Mouse (Mus musculus): ENCODE results near the gene Ffar3. TPM values are rescaled to one million over a fixed set of nuclear protein-coding genes. Genes with fewer than 3 reads are reported as not detected.

The Ffar3 gene
- total and polyA plus RNA-seq, 3 experiments, result not detected

DNA sequence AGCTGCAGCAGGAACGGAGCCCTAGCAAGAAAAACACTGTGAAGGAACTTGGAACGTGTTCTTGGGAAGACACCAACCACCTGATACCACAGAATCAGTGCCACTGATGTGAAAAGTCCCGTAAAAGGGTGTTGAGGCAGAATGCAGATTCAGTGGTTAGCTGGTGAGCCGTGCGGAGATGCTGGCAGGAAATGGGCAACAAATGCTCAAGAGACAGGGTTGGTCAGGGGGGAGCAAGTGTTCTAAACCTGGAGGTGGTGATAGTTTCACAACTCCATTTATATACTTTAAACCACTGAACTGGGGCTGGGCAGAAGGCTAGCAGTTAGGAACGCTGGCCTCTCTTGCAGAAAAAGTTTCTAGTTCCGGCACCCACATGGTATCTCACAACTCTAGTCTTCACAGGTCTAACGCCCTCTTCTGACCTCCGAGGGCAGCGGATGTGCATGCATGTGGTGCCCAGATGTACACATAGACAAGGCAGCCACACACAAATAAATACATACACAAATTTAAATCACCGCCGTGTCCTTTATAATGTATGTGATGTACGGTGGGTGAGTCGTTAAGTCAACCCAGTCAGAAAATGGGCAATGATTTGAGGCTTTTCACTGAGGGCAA, 31.7 kb upstream of the Ffar3 start:
- Histone ChIP-seq H3K27me3 (ENCODE audit: insufficient read depth, low read length) (peaks cover 3% of the 10 kb centered on the region; the same call in 1 of the 2 replicates), H3K4me3 (ENCODE audit: low read depth, low read length) (no peak overlapping the region), H3K36me3 (replicated peaks) (no peaks in the 10 kb centered on the region), H3K4me1 (ENCODE audit: insufficient read depth, low read depth, low read length) (no peaks in the 10 kb centered on the region), H3K9me3 (replicated peaks) (no peaks in the 10 kb centered on the region)
- ATAC-seq (ENCODE audit: extremely low read depth, insufficient number of reproducible peaks, low FRiP score, poor library complexity, severe bottlenecking) (no peak), DNase-seq (ENCODE audit: low spot score) (no peak)
- no peak for TF ChIP-seq GATA1 (IDR thresholded peaks at IDR 0.05; ENCODE audit: borderline replicate concordance, low read length)
- TF ChIP-seq GATA2 (IDR thresholded peaks at IDR 0.05; ENCODE audit: borderline replicate concordance, low read depth, low read length), result no peak
- no peak for TF ChIP-seq CTCF (IDR thresholded peaks at IDR 0.05; ENCODE audit: low read depth, low read length)
- no peak for TF ChIP-seq TAL1 (conservative IDR thresholded peaks at IDR 0.05; ENCODE audit: low read depth, low read length)
- no peak for TF ChIP-seq POLR2AphosphoS5 (IDR thresholded peaks at IDR 0.05; ENCODE audit: insufficient replicate concordance, low read depth, low read length)

DNA sequence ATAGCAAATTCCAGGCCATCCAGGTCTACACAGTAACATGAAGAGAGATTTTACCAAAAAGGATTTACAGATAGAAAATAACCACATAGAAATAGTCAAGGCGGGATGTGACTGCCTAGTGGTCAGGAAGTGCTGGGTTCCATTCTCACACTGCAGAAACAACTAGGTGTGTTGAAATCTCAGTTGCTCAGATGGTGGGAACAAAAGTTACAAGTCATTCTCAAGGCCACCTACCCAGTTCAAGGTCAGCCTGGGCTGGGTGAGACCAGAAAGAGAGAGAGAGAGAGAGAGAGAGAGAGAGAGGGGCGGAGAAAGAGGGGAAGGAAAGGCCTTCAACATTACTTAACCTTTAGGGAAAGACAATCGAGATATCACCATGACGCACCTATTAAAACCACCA, 30.9 kb upstream of the Ffar3 start:
- DNase-seq (ENCODE audit: low spot score) (no peak), ATAC-seq (ENCODE audit: extremely low read depth, insufficient number of reproducible peaks, low FRiP score, poor library complexity, severe bottlenecking) (no peak)
- Histone ChIP-seq H3K36me3 (replicated peaks) (no peaks in the 10 kb centered on the region), H3K4me1 (ENCODE audit: insufficient read depth, low read depth, low read length) (no peaks in the 10 kb centered on the region), H3K9me3 (replicated peaks) (no peaks in the 10 kb centered on the region), H3K4me3 (ENCODE audit: low read depth, low read length) (no peak overlapping the region), H3K27me3 (ENCODE audit: insufficient read depth, low read length) (no peaks in the 10 kb centered on the region)
- TF ChIP-seq POLR2AphosphoS5 (IDR thresholded peaks at IDR 0.05; ENCODE audit: insufficient replicate concordance, low read depth, low read length), result no peak
- no peak for TF ChIP-seq TAL1 (conservative IDR thresholded peaks at IDR 0.05; ENCODE audit: low read depth, low read length)
- TF ChIP-seq GATA2 (IDR thresholded peaks at IDR 0.05; ENCODE audit: borderline replicate concordance, low read depth, low read length), result no peak
- no peak for TF ChIP-seq GATA1 (IDR thresholded peaks at IDR 0.05; ENCODE audit: borderline replicate concordance, low read length)
- TF ChIP-seq CTCF (IDR thresholded peaks at IDR 0.05; ENCODE audit: low read depth, low read length), result no peak

DNA sequence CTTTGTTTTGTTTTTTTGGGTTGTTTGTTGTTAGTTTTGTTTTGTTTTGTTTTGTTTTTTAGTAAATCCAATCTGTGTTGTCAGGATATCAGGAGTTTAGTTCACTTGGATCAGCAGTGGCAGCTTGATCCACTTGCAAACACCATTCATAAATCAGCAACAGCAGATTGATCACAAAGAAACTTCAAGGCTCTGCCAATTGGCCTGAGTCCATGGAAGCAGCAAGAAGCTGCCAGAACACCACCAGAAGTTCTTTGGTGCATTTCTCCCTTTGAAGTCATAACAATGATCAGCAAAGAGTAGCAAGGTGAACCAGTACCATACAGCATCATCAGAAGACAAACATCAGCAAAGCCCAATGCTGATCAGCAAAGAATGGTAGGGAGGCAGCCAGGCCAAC, 28.1 kb upstream of the Ffar3 start:
- Histone ChIP-seq H3K36me3 (replicated peaks) (no peaks in the 10 kb centered on the region), H3K4me3 (ENCODE audit: low read depth, low read length) (no peak overlapping the region), H3K9me3 (replicated peaks) (no peaks in the 10 kb centered on the region), H3K4me1 (ENCODE audit: insufficient read depth, low read depth, low read length) (no peaks in the 10 kb centered on the region), H3K27me3 (ENCODE audit: insufficient read depth, low read length) (no peaks in the 10 kb centered on the region)
- no peak for TF ChIP-seq GATA1 (IDR thresholded peaks at IDR 0.05; ENCODE audit: borderline replicate concordance, low read length)
- TF ChIP-seq CTCF (IDR thresholded peaks at IDR 0.05; ENCODE audit: low read depth, low read length), result no peak
- no peak for TF ChIP-seq GATA2 (IDR thresholded peaks at IDR 0.05; ENCODE audit: borderline replicate concordance, low read depth, low read length)
- TF ChIP-seq POLR2AphosphoS5 (IDR thresholded peaks at IDR 0.05; ENCODE audit: insufficient replicate concordance, low read depth, low read length), result no peak
- ATAC-seq (ENCODE audit: extremely low read depth, insufficient number of reproducible peaks, low FRiP score, poor library complexity, severe bottlenecking) (no peak), DNase-seq (ENCODE audit: low spot score) (no peak)

DNA sequence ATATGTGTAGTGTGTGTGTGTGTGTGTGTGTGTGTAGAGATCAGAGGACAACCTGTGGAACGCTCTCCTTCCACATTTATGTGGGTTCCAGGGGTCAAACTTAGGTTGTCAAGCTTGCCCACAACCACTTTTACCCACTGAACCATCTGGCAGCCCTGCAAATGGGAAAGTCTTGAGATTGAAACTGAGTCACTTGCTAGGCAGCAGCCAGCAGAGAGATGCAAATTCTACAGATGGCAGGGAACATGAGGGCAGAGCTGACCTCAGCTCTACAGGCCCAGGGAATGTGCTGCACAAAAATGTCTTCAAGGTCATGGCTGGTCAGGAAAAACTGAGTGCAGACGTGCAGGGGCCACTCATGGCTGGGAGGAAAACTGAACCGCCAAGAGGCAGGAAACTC, 25.4 kb upstream of the Ffar3 start:
- TF ChIP-seq TAL1 (conservative IDR thresholded peaks at IDR 0.05; ENCODE audit: low read depth, low read length) (no peak), POLR2AphosphoS5 (IDR thresholded peaks at IDR 0.05; ENCODE audit: insufficient replicate concordance, low read depth, low read length) (no peak), GATA1 (IDR thresholded peaks at IDR 0.05; ENCODE audit: borderline replicate concordance, low read length) (no peak), GATA2 (IDR thresholded peaks at IDR 0.05; ENCODE audit: borderline replicate concordance, low read depth, low read length) (no peak), CTCF (IDR thresholded peaks at IDR 0.05; ENCODE audit: low read depth, low read length) (no peak)
- Histone ChIP-seq H3K27me3 (ENCODE audit: insufficient read depth, low read length) (no peaks in the 10 kb centered on the region), H3K36me3 (replicated peaks) (no peaks in the 10 kb centered on the region), H3K4me1 (ENCODE audit: insufficient read depth, low read depth, low read length) (no peaks in the 10 kb centered on the region), H3K9me3 (replicated peaks) (no peaks in the 10 kb centered on the region), H3K4me3 (ENCODE audit: low read depth, low read length) (no peak overlapping the region)
- DNase-seq (ENCODE audit: low spot score) (no peak), ATAC-seq (ENCODE audit: extremely low read depth, insufficient number of reproducible peaks, low FRiP score, poor library complexity, severe bottlenecking) (no peak)

DNA sequence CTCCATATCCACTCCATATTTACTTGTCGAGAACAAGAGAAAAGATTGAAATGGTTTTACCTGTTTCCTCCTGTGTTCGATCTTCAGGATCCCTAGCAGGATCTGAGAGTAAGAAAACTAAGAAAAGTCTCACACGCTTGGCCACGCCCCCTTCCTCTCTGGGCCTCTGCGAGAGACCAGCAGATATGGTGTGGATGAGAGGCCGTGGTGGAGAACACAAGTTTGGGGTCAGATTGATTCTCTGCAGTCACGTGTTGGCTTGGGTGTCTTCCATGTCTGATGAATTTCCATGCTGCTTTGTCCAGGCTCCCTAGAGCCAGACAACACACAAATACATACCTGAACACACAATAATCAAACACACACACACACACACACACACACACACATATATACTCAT, 24.2 kb upstream of the Ffar3 start, which contains the start of gene Cd22:
Gene Cd22, minus strand, starts transcription at position 167 of the 400 bp plus-strand sequence.
- no peaks in the 10 kb centered on the region for H3K36me3 ChIP-seq (replicated peaks)
- no peak within 1 kb of the TSS for H3K4me3 ChIP-seq (ENCODE audit: low read depth, low read length)
- no peak for TF ChIP-seq CTCF (IDR thresholded peaks at IDR 0.05; ENCODE audit: low read depth, low read length)
- no peak for TF ChIP-seq GATA2 (IDR thresholded peaks at IDR 0.05; ENCODE audit: borderline replicate concordance, low read depth, low read length)
- TF ChIP-seq GATA1 (IDR thresholded peaks at IDR 0.05; ENCODE audit: borderline replicate concordance, low read length), result no peak
- TF ChIP-seq TAL1 (conservative IDR thresholded peaks at IDR 0.05; ENCODE audit: low read depth, low read length), result no peak
- no peaks in the 10 kb centered on the region for H3K9me3 ChIP-seq (replicated peaks)
- no peak for ATAC-seq (ENCODE audit: extremely low read depth, insufficient number of reproducible peaks, low FRiP score, poor library complexity, severe bottlenecking)
- no peaks in the 10 kb centered on the region for H3K4me1 ChIP-seq (ENCODE audit: insufficient read depth, low read depth, low read length)
- no peaks in the 10 kb centered on the region for H3K27me3 ChIP-seq (ENCODE audit: insufficient read depth, low read length)
- DNase-seq (ENCODE audit: low spot score), result no peak

DNA sequence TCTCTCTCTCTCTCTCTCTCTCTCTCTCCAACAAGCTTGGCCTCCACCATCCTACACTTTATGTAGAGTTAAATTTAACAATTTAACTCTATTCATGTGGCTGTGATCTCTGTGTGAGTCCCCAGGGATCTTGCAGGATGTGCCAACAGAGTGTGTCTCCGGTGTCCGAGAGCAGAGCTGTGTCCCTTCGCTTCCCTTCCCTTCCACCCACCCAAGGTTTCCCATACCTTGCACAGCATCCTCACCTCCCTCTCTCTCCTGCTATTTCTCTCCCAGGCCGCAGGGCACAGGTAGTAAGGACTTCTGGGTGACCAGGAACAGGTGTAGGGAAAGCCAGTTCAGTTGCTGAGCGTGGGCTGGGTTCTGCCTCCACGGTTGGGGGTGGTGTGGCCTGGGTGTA, 23.0 kb upstream of the Ffar3 start:
- DNase-seq (ENCODE audit: low spot score) (no peak), ATAC-seq (ENCODE audit: extremely low read depth, insufficient number of reproducible peaks, low FRiP score, poor library complexity, severe bottlenecking) (no peak)
- Histone ChIP-seq H3K4me3 (ENCODE audit: low read depth, low read length) (no peak overlapping the region), H3K27me3 (ENCODE audit: insufficient read depth, low read length) (no peaks in the 10 kb centered on the region), H3K4me1 (ENCODE audit: insufficient read depth, low read depth, low read length) (no peaks in the 10 kb centered on the region), H3K9me3 (replicated peaks) (no peaks in the 10 kb centered on the region), H3K36me3 (replicated peaks) (no peaks in the 10 kb centered on the region)
- no peak for TF ChIP-seq TAL1 (conservative IDR thresholded peaks at IDR 0.05; ENCODE audit: low read depth, low read length)
- TF ChIP-seq GATA1 (IDR thresholded peaks at IDR 0.05; ENCODE audit: borderline replicate concordance, low read length), result no peak
- TF ChIP-seq GATA2 (IDR thresholded peaks at IDR 0.05; ENCODE audit: borderline replicate concordance, low read depth, low read length), result no peak
- no peak for TF ChIP-seq CTCF (IDR thresholded peaks at IDR 0.05; ENCODE audit: low read depth, low read length)
- no peak for TF ChIP-seq POLR2AphosphoS5 (IDR thresholded peaks at IDR 0.05; ENCODE audit: insufficient replicate concordance, low read depth, low read length)

Measured in G1E (cell line).